Mouse (Mus musculus) adrenal gland, adult (tissue): Measurements from ENCODE around the gene Slx4ip.

ENCODE experiments used
- DNase-seq, 2 experiments: peaks; one replicate each; pipeline ENCODE4 v3.0.0; 2022 to 2023; ENCODE audit warnings: low spot score in 1 of 2; ENCODE audit not compliant: inconsistent age in 2 of 2

The Slx4ip gene

GRCm38 (mm10) chr2:137049367-137049766 is 158.3 kb downstream of the Slx4ip start:
- peak in 1 of 2 experiments; percentile 29 for DNase-seq

GRCm38 (mm10) chr2:137049906-137050305 is 158.9 kb downstream of the Slx4ip start:
- peak; percentile 11 to 41 for DNase-seq

- DNase-seq, result no peak
Observed at GRCm38 (mm10) chr2:137063829-137064228, 172.8 kb downstream of the Slx4ip start.

- DNase-seq, result no peak
Observed at GRCm38 (mm10) chr2:137064513-137064912, 173.5 kb downstream of the Slx4ip start.

GRCm38 (mm10) chr2:137067479-137068110 is 176.6 kb downstream of the Slx4ip start:
- DNase-seq, result no peak

GRCm38 (mm10) chr2:137073473-137074312 is 182.7 kb downstream of the Slx4ip start:
- no peak for DNase-seq

- DNase-seq, result no peak
Observed at GRCm38 (mm10) chr2:137074313-137074620, 183.2 kb downstream of the Slx4ip start.

- DNase-seq, result no peak
Observed at GRCm38 (mm10) chr2:137078771-137079170, 187.8 kb downstream of the Slx4ip start.

- DNase-seq, result no peak
Observed at GRCm38 (mm10) chr2:137079721-137080320, 188.8 kb downstream of the Slx4ip start.

GRCm38 (mm10) chr2:137080468-137080867 is 189.4 kb downstream of the Slx4ip start:
- peak in 1 of 2 experiments; percentile 40 for DNase-seq

GRCm38 (mm10) chr2:137081001-137081400 is 190.0 kb downstream of the Slx4ip start:
- DNase-seq, result no peak

GRCm38 (mm10) chr2:137082896-137083620 is 192.0 kb downstream of the Slx4ip start:
- DNase-seq, result no peak

GRCm38 (mm10) chr2:137085257-137085656 is 194.2 kb downstream of the Slx4ip start:
- no peak for DNase-seq

- no peak for DNase-seq
Observed at GRCm38 (mm10) chr2:137086621-137087395, 195.8 kb downstream of the Slx4ip start.

- no peak for DNase-seq
Observed at GRCm38 (mm10) chr2:137087705-137088104, 196.7 kb downstream of the Slx4ip start.

GRCm38 (mm10) chr2:137091766-137092522 is 200.9 kb downstream of the Slx4ip start:
- no peak for DNase-seq

GRCm38 (mm10) chr2:137092523-137093297 is 201.7 kb downstream of the Slx4ip start:
- DNase-seq, result no peak

- DNase-seq, result no peak
Observed at GRCm38 (mm10) chr2:137093298-137093630, 202.2 kb downstream of the Slx4ip start.

- no peak for DNase-seq
Observed at GRCm38 (mm10) chr2:137094301-137094700, 203.3 kb downstream of the Slx4ip start.
